Mouse (Mus musculus) stomach, postnatal 0 days (tissue): ENCODE results near the gene Tubgcp5.

ENCODE experiments used
- CTCF ChIP-seq: IDR thresholded peaks from 2 replicates; pipeline ENCODE4 v1.5.1; 2016; ENCODE audit warnings: antibody characterized with exemption, low read depth, mild to moderate bottlenecking, moderate library complexity
- EP300 ChIP-seq: optimal IDR thresholded peaks from 2 replicates; pipeline ENCODE3; 2016; ENCODE audit warnings: antibody characterized with exemption

DNA sequence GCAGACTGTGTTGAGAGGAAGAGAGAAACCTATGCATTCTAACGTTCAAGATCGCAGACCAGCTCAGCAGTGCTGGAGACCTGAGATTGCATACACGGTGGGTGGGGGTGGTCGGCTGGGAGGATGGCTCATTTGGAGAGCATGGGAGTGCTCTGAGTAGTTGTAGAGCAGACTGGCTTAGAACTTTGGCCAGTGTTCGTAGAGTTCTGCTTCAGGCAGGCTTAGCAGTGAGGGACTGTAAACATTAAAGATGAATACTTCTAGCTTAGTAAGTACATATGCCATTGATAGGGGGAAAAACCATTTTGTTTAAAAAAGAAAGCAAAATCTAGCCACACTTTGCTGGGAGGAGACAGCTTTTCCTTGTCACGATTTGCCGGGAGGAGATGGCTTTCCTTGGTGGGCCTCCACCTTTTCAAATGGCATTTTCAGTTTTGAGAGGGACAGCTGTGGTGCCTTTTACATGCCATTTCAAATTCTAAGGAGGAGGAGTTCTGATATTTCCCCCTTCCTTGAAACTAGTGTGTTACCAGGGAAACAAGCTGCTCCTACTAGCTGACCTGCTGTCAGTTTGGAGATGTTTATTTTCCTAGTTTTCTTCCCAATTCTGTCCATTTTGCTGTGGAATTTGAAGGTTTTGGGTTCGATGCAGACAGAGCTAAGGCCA, 71.9 kb downstream of the Tubgcp5 start:
- TF ChIP-seq CTCF (no peak), EP300 (no peak)
